Mouse (Mus musculus) adrenal gland, adult 8-10 months (tissue): ENCODE data around the gene Rpl5. TPM values are rescaled to one million over a fixed set of nuclear protein-coding genes. Genes with fewer than 3 reads are reported as not detected.
"Not testable (repeated sequence)": the region's sequence is repeated elsewhere in the genome, so short reads cannot be mapped to it uniquely, and the experiment has no call there.

Experiments used
- DNase-seq: peaks from one replicate; pipeline ENCODE4 v3.0.0; 2022
- total RNA-seq, 4 experiments: library from RNA; stranded (reverse); gene quantifications; 2 replicates each; pipeline ENCODE4 v1.2.4; 2022

The Rpl5 gene
- total RNA-seq, result 10 to 100 TPM; 50.4 to 91.3 (median 70.7) TPM

DNA sequence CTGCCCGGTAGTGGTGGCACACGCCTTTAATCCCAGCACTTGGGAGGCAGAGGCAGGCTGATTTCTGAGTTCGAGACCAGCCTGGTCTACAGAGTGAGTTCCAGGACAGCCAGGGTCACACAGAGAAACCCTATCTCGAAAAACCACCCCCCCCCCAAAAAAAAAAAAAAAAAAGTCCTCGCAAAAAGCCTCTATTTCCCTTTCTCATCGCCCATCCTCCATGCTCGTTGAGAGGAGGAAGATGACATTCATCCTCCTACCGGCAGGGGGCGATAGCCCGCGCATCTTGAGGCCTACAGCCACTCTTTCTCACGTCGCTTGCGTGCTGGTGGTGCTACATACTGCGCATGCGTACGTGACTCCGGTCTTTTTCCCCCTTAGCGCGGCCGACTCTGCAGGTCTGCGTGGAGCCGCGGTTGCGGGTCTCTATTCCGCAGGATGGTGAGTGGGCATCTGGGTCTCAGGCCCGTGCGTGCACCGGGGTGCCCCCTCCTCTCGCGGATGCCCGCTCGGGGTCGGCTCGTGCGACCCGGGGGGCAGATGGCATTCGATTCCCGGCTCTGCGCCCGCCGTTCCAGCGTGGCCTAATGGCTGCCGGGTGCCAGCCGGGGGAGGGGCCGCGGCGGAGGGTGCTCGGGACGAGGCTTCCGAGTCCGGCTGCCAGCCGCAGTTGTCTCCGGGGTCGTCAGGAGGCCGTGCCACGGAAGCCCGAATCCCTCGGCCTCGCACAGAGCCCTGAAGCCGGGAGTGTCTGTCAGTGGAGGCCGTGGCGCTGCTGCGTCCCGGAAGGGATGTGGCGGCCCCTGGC is at the start of gene Rpl5:
Gene Rpl5, plus strand, starts transcription at position 297 of the 808 bp plus-strand sequence.
- DNase-seq, result peak; percentile 92

DNA sequence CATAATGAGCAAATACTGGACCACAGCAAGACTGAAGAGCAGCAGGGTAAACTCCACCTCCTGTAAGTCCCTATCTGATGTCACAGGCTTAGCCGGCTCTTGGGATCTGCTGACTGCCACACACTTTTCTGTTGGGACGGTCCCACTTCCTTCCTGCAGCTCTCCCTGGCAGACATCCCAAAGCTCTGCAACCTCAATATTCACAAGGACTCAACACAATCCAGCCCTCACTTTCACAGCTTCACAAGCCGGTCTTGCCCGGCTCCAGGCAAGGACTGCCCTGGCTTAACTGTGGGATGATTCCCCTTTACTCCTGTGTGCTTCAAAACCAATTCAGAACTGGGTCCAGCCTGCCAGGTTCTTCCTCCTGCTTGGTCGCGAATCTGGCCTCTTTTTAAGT is 46.5 kb upstream of the Rpl5 start:
- DNase-seq, result no peak

- no peak for DNase-seq
Measured at GRCm38 (mm10) chr5:107854556-107854955, 45.7 kb upstream of the Rpl5 start.

DNA sequence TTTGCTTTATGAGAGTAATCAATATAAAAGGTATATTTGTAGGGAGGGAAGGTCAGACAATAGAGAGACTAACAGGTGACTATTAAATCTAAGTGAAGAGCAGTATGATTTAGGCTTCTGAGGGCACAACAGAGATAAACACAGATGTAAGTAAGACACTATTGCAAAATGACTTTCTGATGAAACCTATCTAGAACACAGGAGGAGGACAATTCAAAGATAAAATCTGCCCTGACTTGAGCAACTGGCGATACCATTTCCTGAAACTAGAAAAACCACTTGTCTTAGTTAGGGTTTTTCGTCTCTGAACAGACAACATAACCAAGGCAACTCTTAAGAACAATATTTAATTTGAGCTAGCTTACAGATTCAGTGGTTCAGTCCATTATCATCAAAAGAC is 44.8 kb upstream of the Rpl5 start:
- no peak for DNase-seq

- no peak for DNase-seq
Measured at GRCm38 (mm10) chr5:107858963-107859362, 41.3 kb upstream of the Rpl5 start.

DNA sequence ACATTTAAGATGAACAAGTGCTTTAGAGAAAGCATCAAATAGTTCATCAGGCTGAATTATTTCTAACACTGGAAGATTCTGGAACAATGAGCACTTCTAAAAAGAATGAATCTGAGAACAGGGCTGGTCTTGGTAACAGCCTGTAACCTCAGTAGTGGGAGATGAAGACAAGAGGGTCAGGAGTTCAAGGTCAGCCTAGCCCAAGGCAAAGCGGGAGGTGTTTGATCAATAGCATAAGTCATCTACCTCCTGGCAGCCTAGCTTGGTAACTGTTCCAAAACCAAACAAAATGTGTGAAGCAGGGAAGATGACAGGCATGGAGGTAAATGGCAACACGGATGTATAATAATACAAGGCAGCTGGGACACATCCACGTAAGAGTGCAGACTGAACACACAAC is 36.3 kb upstream of the Rpl5 start:
- DNase-seq, result no peak

DNA sequence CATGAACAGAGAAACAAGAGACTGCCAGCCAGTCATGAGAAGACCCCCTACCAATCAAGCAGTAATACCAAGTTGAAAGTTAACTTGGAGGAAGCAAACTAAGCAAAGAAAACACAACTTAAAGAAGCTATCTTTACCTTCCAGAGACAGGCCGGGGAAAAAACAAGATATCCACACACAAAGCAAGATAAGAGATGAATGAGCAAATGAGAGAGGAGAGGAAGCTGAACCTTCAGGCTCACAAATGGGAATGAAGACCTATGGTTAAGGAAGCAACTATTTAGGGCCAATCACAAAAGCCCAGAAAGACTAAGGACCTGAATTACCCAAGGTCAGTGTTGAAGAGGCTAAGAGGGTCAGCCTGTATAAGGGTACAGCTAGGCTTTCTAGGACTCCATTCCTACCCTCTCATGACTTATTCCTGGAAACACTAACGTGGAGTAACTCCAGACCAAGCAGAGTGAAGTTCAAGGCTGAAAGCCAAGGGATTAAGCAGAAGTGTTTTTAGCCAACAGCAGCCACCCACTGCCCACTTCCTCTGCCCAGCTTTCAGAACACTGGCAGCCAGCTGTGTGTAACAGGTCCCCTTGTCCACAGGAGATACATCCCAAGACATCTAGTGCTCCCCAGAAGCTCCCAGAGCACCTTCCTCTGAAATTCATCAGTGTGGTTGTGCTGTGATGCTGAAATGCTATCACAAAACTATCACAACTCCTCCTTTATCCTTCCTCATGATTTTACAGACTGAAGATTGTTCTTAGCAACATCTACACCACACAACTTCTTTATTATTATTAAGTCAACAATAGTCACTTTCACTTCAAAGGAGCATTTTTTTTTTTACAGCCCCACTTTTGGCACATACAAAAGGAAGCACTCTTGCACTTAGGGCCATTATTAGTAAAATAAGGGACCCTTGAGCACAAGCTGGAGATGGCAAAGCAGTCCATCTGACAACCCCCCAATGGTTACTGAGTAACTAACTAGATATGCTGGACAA is 33.9 kb upstream of the Rpl5 start:
- DNase-seq, result no peak

DNA sequence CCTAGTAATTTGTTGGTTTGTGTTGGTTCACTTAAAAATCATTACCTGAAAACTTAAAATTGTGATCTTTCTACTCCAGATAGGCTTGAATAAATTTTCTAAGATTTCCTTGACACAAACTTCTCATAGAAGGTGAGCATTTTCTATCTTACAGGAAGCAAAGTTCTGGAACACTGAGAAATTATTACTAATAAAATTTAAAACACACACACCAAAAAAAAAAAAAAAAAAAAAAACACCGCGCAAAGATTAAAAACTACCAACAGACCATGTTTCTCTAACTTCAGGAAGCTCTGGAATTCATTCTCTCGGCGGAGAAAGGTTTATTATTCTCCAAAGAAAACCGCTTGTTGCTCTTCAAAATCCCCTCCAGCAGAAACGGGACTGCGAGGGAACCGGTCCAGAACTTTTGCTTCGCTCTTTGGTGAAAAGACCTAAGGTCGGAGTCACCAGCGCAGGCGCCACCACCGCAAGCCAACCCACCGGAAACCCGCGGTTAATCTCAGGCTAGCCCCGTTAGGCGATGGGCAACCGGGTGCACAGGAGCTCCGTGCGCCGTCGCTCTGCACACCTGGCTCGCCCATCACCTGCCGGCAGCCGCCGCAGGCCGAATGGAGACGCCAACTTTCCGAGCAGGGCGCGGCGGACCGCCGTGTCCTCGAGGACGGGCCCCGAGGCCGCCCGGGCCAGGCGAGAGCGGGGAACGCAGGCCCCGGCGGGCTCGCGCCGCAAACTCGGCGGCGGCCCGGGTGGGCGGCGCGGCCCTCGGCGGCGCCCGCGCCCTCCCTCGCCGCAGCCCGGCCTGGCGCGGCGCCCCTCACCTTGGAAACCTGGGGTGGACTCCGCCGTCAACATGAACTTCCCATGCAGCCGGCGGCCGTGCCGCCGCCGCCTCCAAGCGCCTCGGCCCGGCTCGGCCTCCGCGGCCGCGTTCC is 32.1 kb upstream of the Rpl5 start:
- DNase-seq, result peak; percentile 55

DNA sequence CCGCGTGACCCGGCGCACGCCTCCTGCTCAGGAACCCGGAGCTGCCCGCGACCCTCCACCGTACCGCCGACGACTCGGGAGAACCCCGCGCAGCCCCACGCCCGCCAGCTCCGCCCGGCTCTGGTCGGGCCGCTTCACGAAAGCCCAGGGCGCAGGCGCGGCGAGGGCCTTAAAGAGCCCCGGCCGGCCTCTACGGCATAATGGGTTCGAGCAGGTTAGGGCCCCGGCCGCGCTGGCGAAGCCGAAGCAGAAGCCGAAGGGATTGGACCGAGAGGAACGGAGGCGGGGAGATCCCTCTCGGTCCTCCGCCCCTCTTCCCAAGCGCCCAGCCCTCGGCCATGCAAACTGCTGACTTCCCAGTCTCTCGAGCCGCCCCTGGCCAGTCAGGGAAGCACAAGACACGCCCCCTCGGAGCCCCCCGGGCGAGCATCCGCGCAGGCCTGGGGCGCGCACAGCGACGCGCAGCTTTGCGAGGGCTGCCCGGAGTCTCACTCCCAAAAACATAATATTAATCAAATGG is 31.3 kb upstream of the Rpl5 start:
- DNase-seq, result peak; percentile 93

GRCm38 (mm10) chr5:107869701-107870100 is 30.6 kb upstream of the Rpl5 start:
- DNase-seq, result peak; percentile 48

DNA sequence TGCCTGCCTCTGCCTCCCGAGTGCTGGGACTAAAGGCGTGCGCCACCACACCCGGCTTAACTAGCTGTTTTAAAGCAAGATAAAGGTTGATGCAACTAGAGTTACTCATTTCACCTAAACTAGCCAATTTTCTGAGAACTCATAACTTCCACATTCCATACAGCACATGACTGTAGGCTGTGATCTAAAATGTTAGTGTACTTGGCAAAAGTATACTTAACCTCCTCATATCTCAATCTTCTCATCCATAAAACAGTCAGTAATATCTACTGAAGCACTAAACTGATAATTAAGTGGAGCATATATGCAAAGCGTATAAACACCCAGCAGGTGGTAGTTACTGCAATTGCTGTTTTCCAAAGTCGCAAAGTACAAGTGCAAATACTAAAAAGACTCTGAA is 27.0 kb upstream of the Rpl5 start:
- no peak for DNase-seq

GRCm38 (mm10) chr5:107873886-107874302 is 26.4 kb upstream of the Rpl5 start:
- no peak for DNase-seq

- no peak for DNase-seq
Measured at GRCm38 (mm10) chr5:107874561-107875260, 25.6 kb upstream of the Rpl5 start, which contains the start of gene Evi5. Evi5 (minus strand) TSS chr5:107875107.

- DNase-seq, result no peak
Measured at GRCm38 (mm10) chr5:107875261-107875611, 25.1 kb upstream of the Rpl5 start.

DNA sequence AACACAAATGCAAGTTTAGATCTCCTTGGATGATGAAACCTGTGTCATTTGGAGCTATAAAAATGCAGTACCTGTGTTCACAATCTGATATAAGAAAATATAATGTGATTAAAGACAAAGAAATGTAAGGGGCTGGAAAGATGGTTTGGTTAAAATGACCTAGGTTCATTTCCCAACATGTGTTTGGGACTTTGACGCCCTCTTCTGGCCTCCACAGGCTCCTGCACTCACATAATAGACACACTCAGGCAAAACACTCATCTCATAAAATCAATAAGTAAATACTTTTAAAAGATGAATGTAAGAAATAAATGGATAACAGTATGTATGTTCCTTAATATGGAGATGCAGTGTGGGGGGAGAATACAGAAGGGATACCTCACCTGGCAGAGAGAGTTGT is 23.2 kb upstream of the Rpl5 start:
- no peak for DNase-seq

DNA sequence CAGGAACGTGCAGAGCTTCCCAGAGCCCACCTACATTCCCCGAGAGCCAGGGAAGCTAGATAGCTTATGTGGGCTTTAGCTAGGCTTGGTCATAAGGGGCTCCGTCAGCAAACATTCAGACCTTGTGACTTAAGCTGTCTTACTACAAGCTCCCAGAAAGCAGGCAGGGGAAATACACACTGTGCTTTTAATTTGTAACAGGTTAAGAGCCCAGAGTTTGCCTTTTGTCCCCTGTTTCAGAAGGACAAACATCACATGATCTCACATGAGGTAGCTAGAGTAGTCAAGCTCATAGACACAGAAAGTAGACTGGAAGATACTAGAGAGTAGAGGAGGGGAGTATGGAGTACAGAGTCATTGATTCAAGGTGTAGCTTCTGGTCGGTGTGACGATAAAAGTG is 19.6 kb upstream of the Rpl5 start:
- no peak for DNase-seq

DNA sequence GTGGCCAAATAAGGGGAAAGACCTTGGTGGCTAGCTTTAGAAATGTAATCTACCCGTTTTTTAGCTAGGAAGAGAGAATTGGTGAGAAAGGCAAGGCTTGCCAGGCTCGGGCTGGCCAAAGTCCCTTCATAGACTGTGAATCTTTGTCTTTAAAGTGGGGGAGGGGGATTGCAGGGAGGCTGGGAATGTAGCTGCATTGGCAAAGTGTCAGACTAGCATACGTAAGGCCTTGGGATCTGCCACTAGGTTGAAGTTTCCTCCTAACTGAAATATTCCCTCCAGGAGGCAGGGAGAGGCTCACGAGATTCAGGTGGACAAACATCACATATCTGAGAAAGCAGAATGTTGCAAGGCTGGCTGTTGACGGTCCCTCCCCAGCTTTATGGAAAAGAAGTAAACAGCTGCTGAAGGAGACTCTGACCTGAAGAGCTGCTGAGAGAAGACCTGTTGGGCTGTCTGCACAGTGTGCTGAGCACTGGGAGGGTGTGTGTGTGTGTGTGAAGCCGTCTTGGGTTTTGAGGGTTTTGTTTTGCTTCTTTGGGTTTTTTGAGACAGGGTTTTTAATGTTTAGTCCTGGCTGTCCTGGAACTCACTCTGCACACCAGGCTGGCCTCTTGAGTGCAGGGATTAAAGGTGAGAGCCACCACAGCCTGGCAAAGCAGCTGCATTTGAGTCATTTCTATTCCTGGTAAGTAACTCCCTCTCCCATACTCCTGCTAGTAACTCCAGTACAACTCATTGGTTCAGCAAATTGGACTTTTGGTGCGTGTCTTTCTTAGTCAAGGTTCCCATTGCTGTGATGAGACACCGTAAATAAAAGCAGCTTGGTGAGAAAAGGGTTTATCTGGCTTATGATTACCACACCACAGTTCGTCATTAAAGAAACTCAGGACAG is 10.1 kb upstream of the Rpl5 start:
- DNase-seq, result no peak

GRCm38 (mm10) chr5:107891515-107891914 is 8.8 kb upstream of the Rpl5 start:
- not testable (repeated sequence) for DNase-seq

GRCm38 (mm10) chr5:107894676-107895075 is 5.6 kb upstream of the Rpl5 start:
- no peak for DNase-seq

DNA sequence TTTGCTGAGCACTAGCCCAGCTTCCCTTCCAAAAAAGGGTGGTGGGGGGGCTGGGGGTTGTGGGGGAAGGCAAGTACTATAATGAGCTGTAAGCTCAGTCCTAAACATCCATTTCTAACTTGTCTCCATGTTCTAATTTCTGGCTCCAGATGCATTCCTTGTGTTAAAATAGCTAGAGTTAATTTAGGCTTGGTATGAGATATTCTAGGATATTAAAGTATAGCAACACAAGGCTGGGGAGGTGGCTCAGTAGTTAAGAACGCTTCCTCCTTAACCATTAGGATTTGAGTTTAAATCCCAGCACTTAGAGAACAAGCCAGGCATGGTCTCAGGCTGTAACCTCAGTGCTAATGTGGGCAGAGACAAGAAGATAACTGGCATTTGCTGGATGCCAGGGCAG is 4.0 kb upstream of the Rpl5 start:
- no peak for DNase-seq
